Mouse (Mus musculus) cortical plate, adult 2 months (tissue): ENCODE measurements at regions not wholly inside any gene's neighbourhood (a gene's known extent, or its start where the extent isn't known, plus 50 kb on each side); places are given as distances from the start of the nearest gene placed in this dataset.

Experiments used
- CTCF ChIP-seq: fragments of 200-500 bp; IDR thresholded peaks from 2 replicates; pipeline ENCODE4 v1.5.1; 2011; ENCODE audit warnings: mild to moderate bottlenecking, control low read depth, low read length; ENCODE audit not compliant: insufficient read depth; ENCODE audit errors: extremely low read depth
- POLR2A ChIP-seq: fragments of 200-500 bp; IDR thresholded peaks from 2 replicates; pipeline ENCODE4 v1.6.1; 2011; ENCODE audit warnings: mild to moderate bottlenecking, low read length, control low read depth; ENCODE audit not compliant: insufficient read depth; ENCODE audit errors: extremely low read depth

GRCm38 (mm10) chr1:83853996-83854395 lies 446.0 kb upstream of the Sphkap start:
- TF ChIP-seq CTCF (no peak), POLR2A (no peak)
